Mouse (Mus musculus) adrenal gland, postnatal 10 days (tissue): ENCODE measurements around the gene Mlxip. TPM values are rescaled to one million over a fixed set of nuclear protein-coding genes. Genes with fewer than 3 reads are reported as not detected.

Source experiments
- DNase-seq: peaks from one replicate; pipeline ENCODE4 v3.0.0; 2021; ENCODE audit warnings: mixed read lengths
- total RNA-seq, 2 experiments: library from RNA; stranded (reverse); gene quantifications; 2 replicates each; pipeline ENCODE4 v1.2.3; 2021

Gene Mlxip
- total RNA-seq, 2 experiments from 2014 or later: 24.4 to 27.8 TPM

- DNase-seq: no peak
These were observed 37.8 kb downstream of the Mlxip start for GRCm38 (mm10) chr5:123432305-123432874.

DNA sequence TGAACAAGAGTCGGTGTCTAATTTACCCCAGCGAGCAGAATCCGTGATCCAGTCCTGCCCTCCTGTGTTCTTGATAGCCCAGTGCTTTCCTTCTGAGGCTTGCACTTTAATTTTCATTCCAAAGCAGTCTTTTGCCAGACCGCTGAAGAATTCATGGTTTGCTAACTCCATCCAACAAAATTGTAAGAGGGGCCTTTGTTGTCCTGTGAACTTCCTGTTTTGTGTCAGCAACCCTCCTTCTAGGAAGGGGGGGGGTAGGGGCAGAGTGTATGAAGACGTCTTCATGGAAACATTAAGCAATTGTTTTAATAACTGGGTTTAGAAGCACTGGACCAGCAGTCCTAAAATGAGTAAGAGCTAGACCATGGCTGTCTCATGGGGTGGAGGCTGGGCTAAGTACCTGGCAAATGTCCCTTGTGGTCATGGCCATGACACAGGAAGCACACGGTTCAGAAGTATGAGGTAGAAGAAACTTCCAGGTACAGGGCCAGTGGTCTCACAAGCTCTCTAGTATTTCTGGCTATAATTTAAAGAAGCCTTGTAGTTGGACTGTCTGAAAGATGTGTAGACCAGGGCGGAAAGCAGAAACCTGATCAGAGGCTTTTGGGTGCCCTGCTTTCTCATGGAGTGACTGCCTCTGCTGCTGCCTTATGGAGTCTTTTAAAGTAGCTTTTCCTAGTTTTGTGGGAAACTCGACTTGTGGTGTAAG lies 41.6 kb downstream of the Mlxip start:
- DNase-seq: no peak

GRCm38 (mm10) chr5:123436780-123437175 lies 42.2 kb downstream of the Mlxip start:
- DNase-seq: peak; percentile 62

- no peak for DNase-seq
These were observed 43.8 kb downstream of the Mlxip start for GRCm38 (mm10) chr5:123438381-123438780.

GRCm38 (mm10) chr5:123439312-123439711 lies 44.7 kb downstream of the Mlxip start:
- no peak for DNase-seq

- peak; percentile 58 for DNase-seq
These were observed 45.3 kb downstream of the Mlxip start for GRCm38 (mm10) chr5:123439941-123440340.

DNA sequence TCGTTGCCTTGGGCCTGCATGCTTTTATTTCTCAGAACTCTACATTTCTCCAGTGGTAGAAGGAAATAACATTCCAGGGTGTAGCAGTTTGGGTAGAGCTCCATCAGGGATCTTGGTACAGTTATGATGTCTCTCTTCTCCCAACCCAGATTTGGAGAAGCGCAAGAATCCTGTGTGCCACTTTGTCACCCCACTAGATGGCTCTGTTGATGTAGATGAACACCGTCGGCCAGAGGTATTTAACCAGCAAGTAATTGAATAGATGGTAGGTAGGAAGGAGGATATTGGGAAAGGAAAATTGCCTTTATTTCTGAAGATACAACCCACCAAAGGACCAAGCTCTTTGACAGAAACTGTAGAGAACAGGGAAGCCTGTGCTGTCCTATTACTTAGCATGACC lies 46.1 kb downstream of the Mlxip start:
- no peak for DNase-seq

- no peak for DNase-seq
These were observed 47.7 kb downstream of the Mlxip start for GRCm38 (mm10) chr5:123442283-123442682.

DNA sequence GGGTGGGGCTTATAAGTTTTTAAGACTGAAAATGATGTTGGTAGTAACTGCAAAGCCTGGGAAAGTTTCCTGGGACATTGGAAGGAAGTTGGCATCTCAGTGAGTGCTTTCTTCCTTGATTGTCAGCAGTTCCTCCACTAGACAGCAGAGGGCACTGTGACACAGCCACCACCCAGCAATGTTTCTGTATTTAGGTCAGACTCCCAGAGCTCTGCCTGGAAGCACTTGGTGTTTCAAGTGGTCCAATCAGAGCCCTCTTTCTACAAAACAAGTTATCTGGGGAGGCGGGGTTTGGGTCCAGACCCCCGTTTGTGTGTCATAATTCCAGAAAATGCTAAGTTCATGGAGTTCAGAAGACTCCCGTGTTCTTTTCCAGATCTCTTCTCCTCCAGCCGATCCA lies 49.5 kb downstream of the Mlxip start:
- peak; percentile 80 for DNase-seq

GRCm38 (mm10) chr5:123444849-123445334 lies 50.3 kb downstream of the Mlxip start:
- no peak for DNase-seq

DNA sequence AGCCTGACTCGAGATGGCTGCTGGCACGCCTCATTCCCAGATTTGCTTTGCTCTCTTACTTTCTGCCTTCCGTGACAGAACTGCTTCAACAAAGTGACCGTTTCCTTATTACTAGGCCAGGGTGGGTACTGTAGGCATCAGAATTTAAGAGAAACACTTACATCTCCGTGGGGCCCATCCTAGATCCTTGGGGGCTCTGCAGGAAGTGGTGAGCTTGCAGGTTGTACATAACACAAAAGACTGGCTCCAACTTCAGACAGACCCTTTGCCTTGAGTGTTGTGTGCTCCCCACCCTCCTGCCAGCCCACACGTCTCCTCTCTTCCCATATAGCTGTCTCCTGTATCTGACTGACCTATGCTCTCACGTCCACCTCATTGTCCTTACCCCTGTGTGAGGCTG lies 57.3 kb downstream of the Mlxip start:
- no peak for DNase-seq

DNA sequence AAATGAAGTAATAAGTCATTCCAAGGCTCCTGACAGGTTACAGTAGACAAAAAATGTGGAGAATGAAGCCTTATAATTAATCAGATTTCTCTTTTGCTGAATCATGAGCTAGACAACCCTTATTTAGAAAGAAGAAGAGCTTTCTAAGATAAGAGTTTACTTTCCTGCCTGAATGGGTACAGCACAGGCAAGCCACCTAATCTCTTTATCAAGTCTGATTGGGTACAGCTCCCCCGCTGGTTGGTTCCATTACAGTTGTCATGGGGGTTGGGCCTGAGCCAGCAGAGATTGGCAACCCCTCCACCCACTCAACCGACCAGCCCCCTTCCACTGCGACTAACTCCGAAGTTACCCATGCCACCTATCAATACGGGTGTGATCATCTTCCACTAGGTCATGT lies 66.8 kb downstream of the Mlxip start:
- no peak for DNase-seq

- DNase-seq: no peak
These were observed 70.0 kb downstream of the Mlxip start for GRCm38 (mm10) chr5:123464638-123465037.

- DNase-seq: no peak
These were observed 76.3 kb downstream of the Mlxip start for GRCm38 (mm10) chr5:123470784-123471400.

DNA sequence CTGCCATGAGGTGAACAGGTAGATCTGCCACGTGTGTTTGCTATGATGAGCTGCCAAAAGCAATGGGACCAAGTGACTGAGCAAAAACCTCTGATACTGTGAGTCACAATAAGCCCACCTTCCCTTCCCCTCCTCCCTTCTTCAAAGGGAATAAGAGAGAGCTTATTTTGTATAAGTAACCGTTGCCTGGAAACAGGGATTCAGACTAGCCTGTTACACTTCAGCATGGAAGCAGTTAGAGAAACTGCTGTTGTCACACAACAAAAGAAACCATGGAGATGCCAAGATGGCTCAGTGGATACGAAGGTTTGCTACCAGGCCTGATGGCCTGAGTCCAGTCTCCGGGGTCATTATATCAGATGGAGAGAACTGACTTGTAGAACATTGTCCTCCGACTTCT lies 79.2 kb downstream of the Mlxip start:
- no peak for DNase-seq

GRCm38 (mm10) chr5:123487659-123488395 lies 93.2 kb downstream of the Mlxip start:
- no peak for DNase-seq

DNA sequence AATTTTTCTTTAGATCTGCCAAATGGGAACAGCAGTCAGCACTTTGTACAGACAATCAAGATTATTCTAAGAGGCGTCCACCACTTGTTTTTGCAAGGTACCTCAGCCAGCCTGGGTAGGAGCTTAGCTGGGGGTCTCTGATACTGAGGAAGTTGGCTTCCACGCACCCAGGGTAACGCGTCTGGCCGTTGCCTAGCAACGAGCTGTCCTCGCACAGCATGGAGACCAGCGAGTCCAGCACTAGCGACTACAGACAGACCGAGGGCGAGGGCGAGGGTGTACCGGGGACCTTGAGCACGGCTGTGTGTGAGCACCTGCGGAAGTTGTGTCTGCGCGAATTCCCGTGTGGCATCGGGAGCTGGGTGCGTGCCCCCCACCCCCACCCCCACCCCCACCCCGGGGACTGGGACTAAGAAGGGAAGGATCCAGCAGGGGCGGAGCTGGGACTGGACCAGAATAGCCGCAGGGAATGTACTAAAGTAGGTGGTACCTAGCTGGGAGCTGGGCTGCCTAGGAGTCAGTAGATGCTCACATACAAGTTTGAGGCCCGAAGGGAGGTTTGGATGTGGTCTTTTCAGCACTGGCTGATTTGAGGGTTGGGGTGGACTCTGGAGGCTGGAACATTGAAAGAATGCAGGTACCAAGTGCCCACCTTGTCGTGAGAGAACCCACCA lies 94.7 kb downstream of the Mlxip start, which contains the start of the genes Lrrc43 and Il31:
TSS of gene Lrrc43 (plus strand) at position 194 of the 674 bp plus-strand sequence.
TSS of gene Il31 (minus strand) at position 378 of the 674 bp plus-strand sequence.
- DNase-seq: no peak

DNA sequence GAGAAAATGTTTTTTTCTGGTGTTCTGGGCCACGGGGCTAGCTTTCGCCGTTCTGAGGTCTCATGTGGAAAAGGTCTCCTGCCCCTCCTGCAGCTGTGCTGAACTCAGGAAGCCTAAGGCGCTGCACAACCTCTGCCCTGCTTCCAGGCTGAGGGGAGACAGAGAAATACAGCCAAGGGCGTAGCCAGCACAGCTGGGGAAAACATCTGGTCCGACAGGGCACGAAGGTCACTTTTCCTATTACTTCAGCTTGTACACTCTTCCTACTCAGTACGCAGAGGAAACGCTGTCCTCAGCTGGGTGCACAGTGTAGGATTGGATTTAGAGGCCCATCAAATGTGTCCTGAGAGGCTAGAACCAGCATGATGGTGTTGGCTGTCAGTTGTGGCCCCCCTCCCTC lies 95.3 kb downstream of the Mlxip start:
- DNase-seq: no peak

DNA sequence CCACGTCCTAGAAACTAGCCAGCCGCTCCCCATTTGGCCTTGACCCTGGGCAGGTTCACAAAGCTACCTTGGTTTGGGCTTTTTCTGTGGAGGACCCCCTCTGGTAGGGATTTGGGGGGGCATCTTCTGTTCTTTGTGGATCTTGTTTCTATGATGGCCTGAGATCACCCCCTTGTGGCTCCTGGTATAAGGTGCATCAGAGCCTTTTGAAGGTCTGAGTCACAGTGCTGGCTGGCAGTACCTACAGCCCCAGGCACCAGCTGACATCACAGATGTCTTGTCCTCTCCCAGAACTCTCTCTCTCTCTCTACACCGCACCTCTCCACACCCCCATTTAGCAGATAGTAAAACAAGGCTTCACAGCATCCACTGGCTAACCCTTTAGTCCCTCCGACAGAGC lies 105.1 kb downstream of the Mlxip start:
- peak; percentile 55 for DNase-seq

GRCm38 (mm10) chr5:123501973-123502372 lies 107.4 kb downstream of the Mlxip start:
- DNase-seq: no peak
